Mouse (Mus musculus): ENCODE measurements around the gene Slc2a6.

- no peak for TF ChIP-seq CTCF (IDR thresholded peaks at IDR 0.05; ENCODE audit: borderline replicate concordance, insufficient read depth, low read depth, low read length)
- TF ChIP-seq POLR2A (IDR thresholded peaks at IDR 0.05; ENCODE audit: borderline replicate concordance, insufficient read depth, low read length) = no peak
These were observed 39.3 kb upstream of the Slc2a6 start for GRCm38 (mm10) chr2:27067124-27067523.
